20 mouse cellular contexts compared by ENCODE assay signal in genomic region chr4:139240334-139240733, GRCm38 (mm10). TPM values are rescaled to one million over a fixed set of nuclear protein-coding genes. Genes with fewer than 3 reads are reported as not detected.
A peak's percentile ranks its signal among the peaks of the same experiment; 100 is the strongest.
DNase-seq lines count a peak whose midpoint lies in the region; ATAC-seq lines count a peak whose summit lies in the region.
"Had no signal": no experiment of that assay in that cellular context is flagged by ENCODE, and none has a peak within 500 bp of the region (broad histone marks: within the 10 kb centered on the region; RNA-seq: fewer than 3 reads in every experiment).

No protein-coding gene starts in this region.

- no peak for ATAC-seq in heart, embryonic 16.5 days (replicated peaks; ENCODE audit: extremely low read depth, insufficient read depth, low FRiP score)
- no peak for ATAC-seq in limb, embryonic 12.5 days (ENCODE audit: insufficient number of reproducible peaks, insufficient read depth, low FRiP score, low TSS enrichment, low read depth)
- ATAC-seq: forebrain, embryonic 15.5 days; midbrain, embryonic 15.5 days had no signal

- peaks cover 43% of the 10 kb centered on the region for H3K4me1 ChIP-seq in heart, embryonic 16.5 days (ENCODE audit: control insufficient read depth, insufficient read depth, low read length)
- H3K4me1 ChIP-seq in limb, embryonic 12.5 days (replicated peaks): peaks cover 84% of the 10 kb centered on the region
- H3K4me1 ChIP-seq: midbrain, embryonic 15.5 days had no signal

- DNase-seq in heart, postnatal 4 days: no peak
- peak; percentile 93 for DNase-seq in 3T3-L1 (ENCODE audit: low read depth, low spot score)
- DNase-seq in MN1 (ENCODE audit: low spot score): peak; percentile 71
- DNase-seq in left cerebral cortex, postnatal 36 days (ENCODE audit: low spot score in 2 of 2): no peak
- DNase-seq in cerebellum, postnatal 10 days: no peak
- DNase-seq in cerebellum, postnatal 36 days: no peak
- DNase-seq: adrenal gland, adult 2 months; cerebellum, adult 2 months; gastrocnemius, postnatal 10 days; kidney, adult 9 months; liver, embryonic 13.5 days; lung, postnatal 4 days had no signal

- no peak overlapping the region for H3K4me2 ChIP-seq in heart, embryonic 16.5 days (ENCODE audit: low read depth, low read length)
- no peak overlapping the region for H3K4me2 ChIP-seq in limb, embryonic 12.5 days
- H3K4me2 ChIP-seq: forebrain, embryonic 15.5 days; heart, embryonic 12.5 days; hindbrain, embryonic 15.5 days; liver, embryonic 13.5 days; midbrain, embryonic 15.5 days; neural tube, embryonic 12.5 days had no signal

- H3K4me3 ChIP-seq in heart, embryonic 16.5 days (ENCODE audit: low read length): no peak overlapping the region
- no peak overlapping the region for H3K4me3 ChIP-seq in limb, embryonic 12.5 days (replicated peaks)
- H3K4me3 ChIP-seq: forebrain, embryonic 15.5 days; heart, embryonic 12.5 days; hindbrain, embryonic 15.5 days; left cerebral cortex, adult 2 months; liver, embryonic 13.5 days; midbrain, embryonic 15.5 days; neural tube, embryonic 12.5 days had no signal

- H3K27ac ChIP-seq in heart, embryonic 16.5 days (ENCODE audit: low read length): peak overlapping the region; percentile 31; the same call in 1 of the 2 replicates
- H3K27ac ChIP-seq in limb, embryonic 12.5 days: peak overlapping the region; percentile 42
- H3K27ac ChIP-seq: forebrain, embryonic 15.5 days; hindbrain, embryonic 15.5 days; left cerebral cortex, adult 2 months; liver, embryonic 13.5 days; midbrain, embryonic 15.5 days; neural tube, embryonic 12.5 days had no signal

- H3K27me3 ChIP-seq in heart, embryonic 16.5 days (ENCODE audit: control insufficient read depth, insufficient read depth, low read length): no peaks in the 10 kb centered on the region
- H3K27me3 ChIP-seq in limb, embryonic 12.5 days: no peaks in the 10 kb centered on the region
- H3K27me3 ChIP-seq: forebrain, embryonic 15.5 days; heart, embryonic 12.5 days; hindbrain, embryonic 15.5 days; liver, embryonic 13.5 days; midbrain, embryonic 15.5 days; neural tube, embryonic 12.5 days had no signal

- H3K9ac ChIP-seq in heart, embryonic 16.5 days (ENCODE audit: low read length): no peak overlapping the region
- no peak overlapping the region for H3K9ac ChIP-seq in limb, embryonic 12.5 days (replicated peaks)
- H3K9ac ChIP-seq: forebrain, embryonic 15.5 days; heart, embryonic 12.5 days; hindbrain, embryonic 15.5 days; liver, embryonic 13.5 days; midbrain, embryonic 15.5 days; neural tube, embryonic 12.5 days had no signal

- no peaks in the 10 kb centered on the region for H3K9me3 ChIP-seq in heart, embryonic 16.5 days (replicated peaks; ENCODE audit: control insufficient read depth, low read length)
- no peaks in the 10 kb centered on the region for H3K9me3 ChIP-seq in limb, embryonic 12.5 days
- H3K9me3 ChIP-seq: forebrain, embryonic 15.5 days; heart, embryonic 12.5 days; hindbrain, embryonic 15.5 days; liver, embryonic 13.5 days; midbrain, embryonic 15.5 days; neural tube, embryonic 12.5 days had no signal

- H3K36me3 ChIP-seq in heart, embryonic 16.5 days (ENCODE audit: control insufficient read depth, insufficient read depth): peaks cover 8% of the 10 kb centered on the region
- H3K36me3 ChIP-seq in limb, embryonic 12.5 days: peaks cover 46% of the 10 kb centered on the region

- WGBS in heart, embryonic 16.5 days: 59% methylated on average over 6 of the region's 6 CpGs
- 64% methylated on average over 6 of the region's 6 CpGs for WGBS in limb, embryonic 12.5 days

- intact Hi-C loops in left cerebral cortex, postnatal 36 days (cut with DNase I): no loop called here

RNA-seq across cellular contexts. Expression of gene Capzb, which starts 47.6 kb away (rescaled TPM):
- polyA plus RNA-seq in heart, embryonic 16.5 days (2015; fragmentation: Nextera tagmentation; extraction: Ambion mirVana): 382 and 385 TPM in 2 replicates
- total RNA-seq in heart, postnatal 4 days (2021): 100 to 1,000 TPM; 423 to 429 TPM
- polyA plus RNA-seq in limb, embryonic 12.5 days (2016; fragmentation: Nextera tagmentation; extraction: Ambion mirVana): 386 and 390 TPM in 2 replicates
- total RNA-seq in left cerebral cortex, postnatal 36 days (2021): 100 to 1,000 TPM; 343 to 354 TPM

Comparison
In these comparisons a context has a peak if more than half of its experiments do, and no peak if none do; other contexts are left out.
1. DNase-seq: peak in 3T3-L1 (single experiment) and MN1 (single experiment); none in heart, postnatal 4 days (single experiment), left cerebral cortex, postnatal 36 days (0 of 2), cerebellum, postnatal 10 days (0 of 2) and cerebellum, postnatal 36 days (0 of 2).